Mouse (Mus musculus) CH12.LX (cell line): ENCODE data around the gene Fam118a.

ENCODE experiments used
- CHD2 ChIP-seq: IDR thresholded peaks from 2 replicates; pipeline ENCODE4 v1.6.1; 2011; ENCODE audit warnings: low read length, improper control_type of control experiment
- CTCF ChIP-seq, 2 experiments: IDR thresholded peaks in 1 of 2; conservative IDR thresholded peaks in 1 of 2; 2 replicates each; pipeline ENCODE4 v1.5.1; 2011 to 2012; ENCODE audit warnings: low read depth in 2 of 2, low read length in 2 of 2, improper control_type of control experiment in 1 of 2, inconsistent platforms in 1 of 2, mild to moderate bottlenecking in 1 of 2, moderate library complexity in 1 of 2
- E2F4 ChIP-seq: IDR thresholded peaks from 2 replicates; pipeline ENCODE4 v1.6.1; 2011; ENCODE audit warnings: low read depth, low read length, improper control_type of control experiment; ENCODE audit not compliant: insufficient replicate concordance
- ELF1 ChIP-seq: IDR thresholded peaks from 2 replicates; pipeline ENCODE4 v1.6.1; 2014; ENCODE audit warnings: low read depth, mild to moderate bottlenecking, inconsistent platforms, low read length, improper control_type of control experiment
- EP300 ChIP-seq: IDR thresholded peaks from 2 replicates; pipeline ENCODE4 v1.6.1; 2011; ENCODE audit warnings: low read length, improper control_type of control experiment
- ETS1 ChIP-seq: conservative IDR thresholded peaks from 2 replicates; pipeline ENCODE4 v1.6.1; 2012; ENCODE audit warnings: low read depth, mild to moderate bottlenecking, inconsistent platforms, low read length, improper control_type of control experiment, moderate library complexity
- HCFC1 ChIP-seq: IDR thresholded peaks from 2 replicates; pipeline ENCODE4 v1.6.1; 2012; ENCODE audit warnings: low read depth, mild to moderate bottlenecking, inconsistent platforms, low read length, improper control_type of control experiment
- JUND ChIP-seq: conservative IDR thresholded peaks from 2 replicates; pipeline ENCODE4 v1.6.1; 2011; ENCODE audit warnings: low read depth, low read length, improper control_type of control experiment
- KAT2A ChIP-seq: IDR thresholded peaks from 2 replicates; pipeline ENCODE4 v1.6.1; 2012; ENCODE audit warnings: low read length, improper control_type of control experiment, inconsistent platforms; ENCODE audit not compliant: insufficient replicate concordance
- MAFK ChIP-seq: IDR thresholded peaks from 2 replicates; pipeline ENCODE4 v1.6.1; 2011; ENCODE audit warnings: low read length, improper control_type of control experiment; ENCODE audit not compliant: insufficient replicate concordance
- MXI1 ChIP-seq: IDR thresholded peaks from 2 replicates; pipeline ENCODE4 v1.6.1; 2011; ENCODE audit warnings: mild to moderate bottlenecking, low read depth, low read length, improper control_type of control experiment
- POLR2A ChIP-seq: IDR thresholded peaks from 2 replicates; pipeline ENCODE4 v1.6.1; 2011; ENCODE audit warnings: low read depth, mild to moderate bottlenecking, improper control_type of control experiment, low read length
- RAD21 ChIP-seq: IDR thresholded peaks from 2 replicates; pipeline ENCODE4 v1.6.1; 2011; ENCODE audit warnings: low read depth, mild to moderate bottlenecking, low read length, improper control_type of control experiment, moderate library complexity
- TCF12 ChIP-seq: IDR thresholded peaks from 2 replicates; pipeline ENCODE4 v1.6.1; 2014; ENCODE audit warnings: low read depth, mild to moderate bottlenecking, inconsistent platforms, low read length, improper control_type of control experiment

- TF ChIP-seq CTCF (conservative IDR thresholded peaks at IDR 0.05 in 1 of 2, IDR thresholded peaks at IDR 0.05 in 1 of 2; ENCODE audit: low read depth in 2 of 2, low read length in 2 of 2) = no peak
- no peak for TF ChIP-seq EP300
- no peak for TF ChIP-seq MXI1
- no peak for TF ChIP-seq KAT2A
- TF ChIP-seq ELF1 = no peak
- TF ChIP-seq JUND = no peak
- no peak for TF ChIP-seq MAFK
- TF ChIP-seq POLR2A = no peak
- no peak for TF ChIP-seq CHD2
- TF ChIP-seq ETS1 = no peak
- TF ChIP-seq E2F4 = no peak
- no peak for TF ChIP-seq HCFC1
- no peak for TF ChIP-seq RAD21
- TF ChIP-seq TCF12 = no peak
Measured at GRCm38 (mm10) chr15:84982888-84983287, 45.9 kb upstream of the Fam118a start.
